Mouse (Mus musculus) hindbrain, embryonic 11.5 days (tissue): ENCODE measurements around the gene Nfe2. TPM values are rescaled to one million over a fixed set of nuclear protein-coding genes. Genes with fewer than 3 reads are reported as not detected.

Source experiments
- ATAC-seq: fragments of 200-750 bp; cut with Nextera tagmentation; 2 replicates; pipeline ENCODE4 v1.8.0; 2017; ENCODE audit warnings: mild to moderate bottlenecking, moderate TSS enrichment, moderate library complexity; ENCODE audit not compliant: low FRiP score
- DNase-seq: peaks from one replicate; pipeline ENCODE4 v3.0.0-alpha.2; 2015; ENCODE audit warnings: low spot score
- H3K27ac ChIP-seq: fragments of 300-500 bp; sonication (generic); 2 replicates; pipeline ENCODE4 v1.5.1; 2014; ENCODE audit warnings: mild to moderate bottlenecking, low read depth, low read length
- H3K27me3 ChIP-seq: fragments of 300-500 bp; sonication (generic); 2 replicates; pipeline ENCODE4 v1.6.1; 2014; ENCODE audit warnings: mild to moderate bottlenecking, low read length, moderate library complexity, mixed read lengths; ENCODE audit not compliant: control insufficient read depth, insufficient read depth
- H3K36me3 ChIP-seq: fragments of 300-500 bp; sonication (generic); 2 replicates; pipeline ENCODE4 v1.6.1; 2014; ENCODE audit warnings: mild to moderate bottlenecking, low read length, moderate library complexity, mixed read lengths; ENCODE audit not compliant: control insufficient read depth, insufficient read depth
- H3K4me1 ChIP-seq: fragments of 300-500 bp; sonication (generic); replicated peaks from 2 replicates; pipeline ENCODE4 v1.6.1; 2014; ENCODE audit warnings: low read length, mixed read lengths; ENCODE audit not compliant: control insufficient read depth, insufficient read depth
- H3K4me2 ChIP-seq: fragments of 300-500 bp; sonication (generic); replicated peaks from 2 replicates; pipeline ENCODE4 v1.6.1; 2014; ENCODE audit warnings: mild to moderate bottlenecking, low read depth, low read length
- H3K4me3 ChIP-seq: fragments of 300-500 bp; sonication (generic); 2 replicates; pipeline ENCODE4 v1.5.1; 2014; ENCODE audit warnings: low read depth, low read length
- H3K9ac ChIP-seq: fragments of 300-500 bp; sonication (generic); 2 replicates; pipeline ENCODE4 v1.6.1; 2014; ENCODE audit warnings: low read depth, low read length
- H3K9me3 ChIP-seq: fragments of 300-500 bp; sonication (generic); 2 replicates; pipeline ENCODE4 v1.6.1; 2016; ENCODE audit warnings: low read length; ENCODE audit not compliant: control insufficient read depth
- WGBS: fragments of 180-500 bp; shearing (Covaris S2); extraction: QIAGEN DNeasy Blood & Tissue Kit; methylation state at CpG from one replicate; pipeline ENCODE4 v1.1.7; 2014; 5-methylcytosine and 5-hydroxymethylcytosine counted together
- polyA plus RNA-seq: library from polyadenylated mRNA; unstranded; fragments of >200 nt; fragmentation: Nextera tagmentation; extraction: Ambion mirVana; gene quantifications from 2 replicates; pipeline ENCODE4 v1.2.1, GENCODE M21; 2014

The Nfe2 gene
- 4.7 and 5.0 TPM in 2 replicates for polyA plus RNA-seq

- DNase-seq (no peak), ATAC-seq (peak; percentile 45; the same call in 1 of the 2 replicates)
- no peak within 1 kb of the TSS for H3K27ac ChIP-seq
- WGBS = 11% methylated on average over 15 of the region's 15 CpGs
- H3K36me3 ChIP-seq = no peaks in the 10 kb centered on the region
- no peaks in the 10 kb centered on the region for H3K9me3 ChIP-seq
- peak within 1 kb of the TSS; percentile 44; the same call in 1 of the 2 replicates for H3K9ac ChIP-seq
- H3K27me3 ChIP-seq = 0 out of 2 replicates have a peak, but pooled peaks cover 3% of the 10 kb centered on the region
- peak within 1 kb of the TSS; percentile 19; the same call in 1 of the 2 replicates for H3K4me2 ChIP-seq
- peaks cover 10% of the 10 kb centered on the region; the same call in 1 of the 2 replicates for H3K4me1 ChIP-seq
- no peak within 1 kb of the TSS for H3K4me3 ChIP-seq
These were observed at the start of gene Nfe2 for GRCm38 (mm10) chr15:103257790-103258728. Gene Nfe2, minus strand, starts transcription at chr15:103258403.

DNA sequence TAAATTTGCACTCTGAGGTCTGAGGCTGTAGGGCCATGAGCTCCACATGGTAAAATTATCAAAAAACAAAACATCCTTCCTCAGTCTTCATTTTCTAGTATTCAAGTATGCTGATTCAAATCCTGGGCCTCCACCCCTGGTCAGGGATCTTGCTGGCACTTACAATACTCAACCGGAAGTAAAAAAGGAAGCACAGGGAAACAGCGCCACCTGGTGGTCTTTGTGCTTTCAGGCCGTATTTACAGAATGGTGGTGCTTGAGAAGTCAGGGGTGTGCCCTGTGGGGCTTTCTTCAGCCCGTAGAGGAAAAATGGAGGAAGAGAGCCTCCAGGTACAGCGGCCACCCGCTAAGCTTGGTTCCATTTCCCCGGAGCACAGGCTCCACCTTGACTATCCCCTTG lies 48.9 kb upstream of the Nfe2 start:
- Histone ChIP-seq H3K4me1 (peaks cover 23% of the 10 kb centered on the region), H3K4me2 (no peak overlapping the region), H3K27ac (peak overlapping the region; percentile 31; the same call in 1 of the 2 replicates)

GRCm38 (mm10) chr15:103305792-103306645 lies 47.8 kb upstream of the Nfe2 start:
- H3K9ac ChIP-seq = peak overlapping the region; percentile 75
- H3K9me3 ChIP-seq = no peaks in the 10 kb centered on the region
- DNase-seq (no peak), ATAC-seq (no peak)
- H3K4me2 ChIP-seq = peak overlapping the region; percentile 74
- H3K36me3 ChIP-seq = no peaks in the 10 kb centered on the region
- peaks cover 33% of the 10 kb centered on the region for H3K4me1 ChIP-seq
- H3K4me3 ChIP-seq = peak overlapping the region; percentile 31
- peak overlapping the region; percentile 97 for H3K27ac ChIP-seq
- 29% methylated on average over 8 of the region's 8 CpGs for WGBS
- H3K27me3 ChIP-seq = no peaks in the 10 kb centered on the region

More for the DNA sequence above, 48.9 kb upstream of the Nfe2 start:
- H3K9me3 ChIP-seq = no peaks in the 10 kb centered on the region
- no peaks in the 10 kb centered on the region for H3K27me3 ChIP-seq
- ATAC-seq (no peak), DNase-seq (peak; percentile 99)
- WGBS = under 1% methylated on average over 7 of the region's 7 CpGs
- H3K4me3 ChIP-seq = no peak overlapping the region
- no peak overlapping the region for H3K9ac ChIP-seq
- no peaks in the 10 kb centered on the region for H3K36me3 ChIP-seq

DNA sequence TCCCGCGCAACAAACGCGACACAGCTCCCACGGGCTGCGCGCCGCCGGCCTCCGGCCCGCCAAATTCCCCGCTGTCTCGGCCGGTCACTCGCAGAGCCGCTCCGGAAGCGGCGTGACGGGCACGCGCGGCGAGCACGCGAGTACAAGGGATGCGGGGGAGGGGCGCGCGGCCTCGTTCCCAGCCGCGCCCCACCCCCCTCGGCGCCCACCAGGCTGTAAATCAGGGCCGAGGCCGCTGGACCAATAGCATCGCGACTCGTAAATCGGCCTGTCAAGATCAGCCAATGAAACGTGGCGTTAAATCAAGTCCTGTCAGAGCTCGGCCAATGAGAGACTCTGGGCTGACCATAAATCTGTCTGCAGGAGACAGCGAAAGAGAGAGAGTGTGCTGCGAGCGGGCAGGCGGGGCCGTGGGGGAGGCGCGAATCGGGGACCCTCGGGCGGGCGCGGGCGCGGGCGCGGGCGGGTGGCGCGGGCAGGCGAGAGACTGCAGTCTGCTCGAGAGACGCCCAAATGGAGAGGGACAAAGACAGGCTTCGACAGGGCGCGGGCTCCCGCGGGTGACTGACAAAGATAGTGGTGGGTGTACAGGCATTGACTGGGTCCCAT lies 47.0 kb upstream of the Nfe2 start:
- H3K4me1 ChIP-seq = peaks cover 39% of the 10 kb centered on the region
- no peaks in the 10 kb centered on the region for H3K36me3 ChIP-seq
- H3K4me2 ChIP-seq = peak overlapping the region; percentile 74
- under 1% methylated on average over 71 of the region's 71 CpGs for WGBS
- no peaks in the 10 kb centered on the region for H3K9me3 ChIP-seq
- ATAC-seq (peak; percentile 94), DNase-seq (peak; percentile 99)
- H3K9ac ChIP-seq = peak overlapping the region; percentile 78
- H3K27ac ChIP-seq = peak overlapping the region; percentile 97
- H3K4me3 ChIP-seq = peak overlapping the region; percentile 34
- H3K27me3 ChIP-seq = no peaks in the 10 kb centered on the region

DNA sequence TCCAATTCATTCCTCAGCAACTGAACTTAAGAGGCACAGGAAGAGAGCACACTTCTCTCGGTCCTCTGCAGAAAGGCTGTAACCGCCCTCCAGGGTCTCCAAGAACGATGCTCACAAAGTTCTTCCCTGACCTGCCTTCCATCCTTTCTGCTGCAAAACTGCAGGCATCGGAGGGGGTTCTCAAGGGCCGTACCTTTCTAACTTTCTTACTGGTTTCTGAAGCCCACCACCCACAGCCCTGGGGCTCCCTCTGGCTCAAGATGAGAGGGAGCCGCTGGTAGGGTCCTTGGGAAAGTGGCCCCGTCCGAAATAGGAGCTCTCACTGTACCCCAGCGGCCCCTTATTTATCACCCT lies 46.4 kb upstream of the Nfe2 start:
- Histone ChIP-seq H3K4me1 (peaks cover 43% of the 10 kb centered on the region), H3K9me3 (no peaks in the 10 kb centered on the region), H3K4me2 (peak overlapping the region; percentile 74), H3K9ac (peak overlapping the region; percentile 78), H3K27me3 (no peaks in the 10 kb centered on the region), H3K36me3 (no peaks in the 10 kb centered on the region), H3K4me3 (peak overlapping the region; percentile 34), H3K27ac (peak overlapping the region; percentile 97)
- 2% methylated on average over 9 of the region's 9 CpGs for WGBS
- ATAC-seq (peak; percentile 2; the same call in 1 of the 2 replicates), DNase-seq (no peak)

- peak overlapping the region; percentile 74 for H3K4me2 ChIP-seq
- no peaks in the 10 kb centered on the region for H3K36me3 ChIP-seq
- peaks cover 47% of the 10 kb centered on the region for H3K4me1 ChIP-seq
- ATAC-seq (no peak), DNase-seq (no peak)
- 5% methylated on average over 8 of the region's 8 CpGs for WGBS
- peak overlapping the region; percentile 78 for H3K9ac ChIP-seq
- no peaks in the 10 kb centered on the region for H3K27me3 ChIP-seq
- no peaks in the 10 kb centered on the region for H3K9me3 ChIP-seq
- peak overlapping the region; percentile 97 for H3K27ac ChIP-seq
- peak overlapping the region; percentile 34 for H3K4me3 ChIP-seq
These were observed 45.9 kb upstream of the Nfe2 start for GRCm38 (mm10) chr15:103303916-103304615.

DNA sequence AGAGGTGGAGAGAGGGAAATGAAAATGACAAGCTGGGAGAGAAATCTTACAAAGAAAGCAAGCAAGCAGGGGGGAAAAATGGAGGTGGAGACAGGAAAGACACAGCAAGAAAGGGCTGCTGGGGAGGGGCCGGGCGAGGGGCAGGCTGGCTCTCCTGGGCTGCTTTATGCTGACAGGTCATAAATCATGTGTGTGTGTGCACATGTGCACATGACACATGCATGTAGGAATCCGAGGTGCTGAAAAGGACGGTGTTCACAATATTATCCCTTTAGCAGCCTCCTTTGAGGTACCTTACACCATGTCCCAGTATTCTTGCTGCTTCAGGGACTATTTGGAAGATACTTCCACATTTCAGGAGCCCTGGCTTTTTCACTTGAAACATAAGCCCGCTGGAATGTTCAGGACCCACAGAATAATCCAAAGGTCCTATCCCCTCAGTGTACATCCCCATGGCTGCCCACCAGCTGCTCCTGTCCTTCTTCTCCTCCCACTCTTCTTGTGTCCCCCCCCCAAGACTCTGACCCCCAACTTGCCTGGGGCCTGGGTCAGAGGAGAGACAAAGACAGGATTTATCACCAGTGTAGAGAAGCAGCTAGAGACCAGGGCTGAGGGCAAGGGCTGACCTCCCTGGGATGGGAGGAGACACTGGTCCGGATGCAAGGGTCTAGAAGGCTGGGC lies 44.3 kb upstream of the Nfe2 start:
- peaks cover 60% of the 10 kb centered on the region for H3K4me1 ChIP-seq
- 11% methylated on average over 6 of the region's 6 CpGs for WGBS
- peak overlapping the region; percentile 46 for H3K9ac ChIP-seq
- H3K27me3 ChIP-seq = no peaks in the 10 kb centered on the region
- H3K36me3 ChIP-seq = no peaks in the 10 kb centered on the region
- H3K9me3 ChIP-seq = no peaks in the 10 kb centered on the region
- peak overlapping the region; percentile 12; the same call in 1 of the 2 replicates for H3K4me2 ChIP-seq
- DNase-seq (peak; percentile 62), ATAC-seq (no peak)
- peak overlapping the region; percentile 97 for H3K27ac ChIP-seq
- H3K4me3 ChIP-seq = no peak overlapping the region
